Mouse (Mus musculus) gastrocnemius, postnatal 36 days (tissue): ENCODE data around the gene Olfr1555-ps1. TPM values are rescaled to one million over a fixed set of nuclear protein-coding genes. Genes with fewer than 3 reads are reported as not detected.
"Not testable (repeated sequence)": the region's sequence is repeated elsewhere in the genome, so short reads cannot be mapped to it uniquely, and the experiment has no call there.

Experiments used
- DNase-seq, 2 experiments: peaks; one replicate each; pipeline ENCODE4 v3.0.0; 2022
- intact Hi-C: fragments of 180-260 bp; cut with DNase I; formaldehyde crosslinking; loops from one replicate; pipeline ENCODE4 v1.15.1; 2025
- long read RNA-seq, 2 experiments: library from polyadenylated mRNA; stranded (forward); transcript quantifications; one replicate each; pipeline ENCODE4 v2.0.0; 2021
- total RNA-seq, 2 experiments: library from RNA; stranded (reverse); gene quantifications; 2 replicates each; pipeline ENCODE4 v1.2.3; 2021

The Olfr1555-ps1 gene
- not detected for total RNA-seq
- long read RNA-seq, experiment 1, result 0 reads
- long read RNA-seq, experiment 2, result 0 reads

GRCm38 (mm10) chr19:12170062-12170599 is at the start of gene Olfr1555-ps1:
Gene Olfr1555-ps1 (minus strand): TSS chr19:12170112.
- DNase-seq, intact Hi-C loops: not testable (repeated sequence)

- intact Hi-C loops, result no loop called here
- no peak for DNase-seq
These were observed 30.4 kb upstream of the Olfr1555-ps1 start, which contains the start of gene Olfr1431 for GRCm38 (mm10) chr19:12200334-12200733. Gene Olfr1431 (plus strand): TSS chr19:12200634.

DNA sequence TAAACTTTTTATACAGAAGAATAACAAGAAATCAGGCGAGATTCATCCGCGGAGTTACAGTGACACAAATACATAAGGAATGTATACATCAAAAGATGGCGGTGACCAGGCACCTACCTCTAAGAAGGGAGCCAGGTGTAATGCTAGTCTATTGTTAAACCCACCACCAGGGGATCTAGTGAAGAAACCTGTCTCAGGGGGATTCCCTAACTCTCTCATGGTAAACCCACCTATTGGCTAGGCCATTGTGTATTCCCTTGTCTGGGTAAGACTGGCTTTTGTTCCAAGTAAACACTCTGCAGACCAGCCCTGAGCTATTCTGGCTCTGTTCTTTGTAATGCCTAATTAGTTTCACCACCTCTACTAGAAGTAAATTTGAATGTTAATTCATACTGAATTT is 29.2 kb upstream of the Olfr1555-ps1 start:
- intact Hi-C loops, DNase-seq: not testable (repeated sequence)

GRCm38 (mm10) chr19:12175431-12175830 is 5.5 kb upstream of the Olfr1555-ps1 start:
- DNase-seq, intact Hi-C loops: not testable (repeated sequence)

DNA sequence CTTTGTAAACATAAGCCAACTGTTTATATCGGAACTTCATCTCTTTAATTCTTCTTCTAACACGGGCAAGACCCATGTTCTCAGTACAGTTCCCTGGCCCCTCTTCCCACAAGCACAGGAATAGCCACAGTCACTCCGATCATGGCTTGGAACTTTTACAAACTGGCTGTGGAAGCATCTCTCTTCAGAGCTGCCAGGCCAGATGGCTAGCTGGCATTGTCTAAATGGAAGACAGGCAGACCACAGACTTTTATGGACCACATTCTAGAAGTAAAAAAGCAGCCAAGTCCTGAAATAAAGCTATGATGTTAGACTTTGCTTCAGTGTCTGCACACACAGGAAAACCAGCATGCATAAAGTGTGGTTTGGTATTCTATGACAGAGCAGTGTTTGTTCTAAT is 24.5 kb downstream of the Olfr1555-ps1 start:
- no peak for DNase-seq
- intact Hi-C loops, result no loop called here

GRCm38 (mm10) chr19:12143356-12143755 is 26.6 kb downstream of the Olfr1555-ps1 start:
- intact Hi-C loops, result no loop called here
- no peak for DNase-seq

GRCm38 (mm10) chr19:12134289-12134688 is 35.6 kb downstream of the Olfr1555-ps1 start:
- no peak for DNase-seq

GRCm38 (mm10) chr19:12123103-12123502 is 46.8 kb downstream of the Olfr1555-ps1 start, which contains the start of gene Olfr76:
Gene Olfr76 (minus strand): TSS chr19:12123203.
- intact Hi-C loops, result no loop called here
- no peak for DNase-seq

More at GRCm38 (mm10) chr19:12134289-12134688, 35.6 kb downstream of the Olfr1555-ps1 start:
- intact Hi-C loops, result loop anchor here (10.0 kb wide), 1 partner anchor 301 kb away; no protein-coding TSS in a partner anchor

DNA sequence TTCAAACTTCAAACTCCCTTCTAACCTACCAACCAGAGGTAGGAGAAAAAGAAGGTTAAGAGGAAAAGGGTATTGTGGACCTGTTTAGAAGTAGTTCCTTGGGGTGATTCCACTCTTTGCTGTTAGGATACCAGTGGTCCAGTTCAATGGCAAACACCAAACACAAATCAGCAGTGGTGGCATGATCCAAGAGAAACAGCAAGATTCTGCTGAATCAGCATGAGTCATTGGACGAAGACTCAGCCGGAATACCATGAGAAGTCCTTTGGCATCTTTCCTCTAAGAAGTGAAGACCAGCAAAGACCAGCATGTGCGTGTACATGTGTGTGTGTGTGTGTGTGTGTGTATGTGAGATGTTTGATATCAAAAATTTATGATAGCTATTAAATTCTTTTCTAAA is 53.4 kb downstream of the Olfr1555-ps1 start:
- intact Hi-C loops, result no loop called here

GRCm38 (mm10) chr19:12115797-12116196 is 54.1 kb downstream of the Olfr1555-ps1 start, which contains the start of gene Olfr1428:
Gene Olfr1428 (minus strand): TSS chr19:12115897.
- intact Hi-C loops, result no loop called here
- no peak for DNase-seq

More for the DNA sequence above, 53.4 kb downstream of the Olfr1555-ps1 start:
- DNase-seq, result no peak

Other genes starting within 250 kb of the Olfr1555-ps1 start
- gene Osbp, start 204.2 kb downstream of the Olfr1555-ps1 start, total RNA-seq, result 10 to 100 TPM; 57.0 to 60.8 TPM
- gene Olfr1423, start 128.8 kb downstream of the Olfr1555-ps1 start, total RNA-seq, result not detected
- not detected for gene Olfr1424, start 107.4 kb downstream of the Olfr1555-ps1 start, total RNA-seq
- gene Olfr1425, start 92.4 kb downstream of the Olfr1555-ps1 start, total RNA-seq, result not detected
- not detected for gene Olfr1426, start 78.1 kb downstream of the Olfr1555-ps1 start, total RNA-seq
- gene Olfr1427, start 66.8 kb downstream of the Olfr1555-ps1 start, total RNA-seq, result not detected
- gene Olfr1428, start 54.2 kb downstream of the Olfr1555-ps1 start, total RNA-seq, result not detected
- gene Olfr76, start 46.9 kb downstream of the Olfr1555-ps1 start, total RNA-seq, result not detected
- gene Olfr1431, start 30.5 kb upstream of the Olfr1555-ps1 start, total RNA-seq, result not detected
- not detected for gene Olfr1432, start 62.5 kb upstream of the Olfr1555-ps1 start, total RNA-seq
- gene Olfr262, start 71.5 kb upstream of the Olfr1555-ps1 start, total RNA-seq, result not detected
- not detected for gene Olfr235, start 90.9 kb upstream of the Olfr1555-ps1 start, total RNA-seq
- not detected for gene Olfr1434, start 109.7 kb upstream of the Olfr1555-ps1 start, total RNA-seq
- gene Olfr1436, start 129.0 kb upstream of the Olfr1555-ps1 start, total RNA-seq, result not detected
- not detected for gene Olfr1437, start 155.0 kb upstream of the Olfr1555-ps1 start, total RNA-seq
- not detected for gene Olfr1438-ps1, start 165.8 kb upstream of the Olfr1555-ps1 start, total RNA-seq
- not detected for gene Olfr1440, start 217.2 kb upstream of the Olfr1555-ps1 start, total RNA-seq
- gene Olfr1441, start 247.3 kb upstream of the Olfr1555-ps1 start, total RNA-seq, result not detected